Mouse (Mus musculus) retina, postnatal 1 day (tissue): ENCODE results near the gene Prl6a1.

Experiments
- DNase-seq: peaks from one replicate; pipeline ENCODE4 v3.0.0-alpha.2; 2012

Prl6a1 gene

GRCm38 (mm10) chr13:27312334-27313225 lies at the start of gene Prl6a1:
Prl6a1 (plus strand) TSS chr13:27312627.
- no peak for DNase-seq

GRCm38 (mm10) chr13:27334989-27335388 lies 22.6 kb downstream of the Prl6a1 start:
- no peak for DNase-seq

GRCm38 (mm10) chr13:27342733-27343275 lies 30.4 kb downstream of the Prl6a1 start:
- peak; percentile 0 for DNase-seq

- no peak for DNase-seq
Observed at GRCm38 (mm10) chr13:27345373-27345772, 32.9 kb downstream of the Prl6a1 start, which contains the start of gene Prl8a2. Prl8a2 (plus strand) TSS chr13:27345673.
